Mouse (Mus musculus) bone marrow, adult 2 months (tissue): Measurements from ENCODE around the gene Pak7.

Experiments used
- CTCF ChIP-seq: fragments of 200-500 bp; IDR thresholded peaks from 2 replicates; pipeline ENCODE4 v1.5.1; 2011; ENCODE audit warnings: low read length, control low read depth; ENCODE audit not compliant: control insufficient read depth, insufficient read depth
- POLR2A ChIP-seq: fragments of 200-500 bp; IDR thresholded peaks from 2 replicates; pipeline ENCODE4 v1.6.1; 2011; ENCODE audit warnings: low read depth, mild to moderate bottlenecking, control low read depth, low read length, borderline replicate concordance; ENCODE audit not compliant: control insufficient read depth

- TF ChIP-seq CTCF (no peak), POLR2A (no peak)
These were observed 290.6 kb downstream of the Pak7 start for GRCm38 (mm10) chr2:136097143-136097542.
